Mouse (Mus musculus) olfactory bulb, adult 2 months (tissue): ENCODE measurements around the gene Tapt1.
"Not testable (repeated sequence)": the region's sequence is repeated elsewhere in the genome, so short reads cannot be mapped to it uniquely, and the experiment has no call there.

Source experiments
- CTCF ChIP-seq: fragments of 200-500 bp; IDR thresholded peaks from 2 replicates; pipeline ENCODE4 v1.5.1; 2012; ENCODE audit warnings: low read depth, mild to moderate bottlenecking, low read length, moderate library complexity; ENCODE audit not compliant: insufficient read depth
- POLR2A ChIP-seq: fragments of 200-500 bp; IDR thresholded peaks from 2 replicates; pipeline ENCODE4 v1.6.1; 2012; ENCODE audit warnings: mild to moderate bottlenecking, low read depth, low read length, moderate library complexity; ENCODE audit not compliant: insufficient read depth

DNA sequence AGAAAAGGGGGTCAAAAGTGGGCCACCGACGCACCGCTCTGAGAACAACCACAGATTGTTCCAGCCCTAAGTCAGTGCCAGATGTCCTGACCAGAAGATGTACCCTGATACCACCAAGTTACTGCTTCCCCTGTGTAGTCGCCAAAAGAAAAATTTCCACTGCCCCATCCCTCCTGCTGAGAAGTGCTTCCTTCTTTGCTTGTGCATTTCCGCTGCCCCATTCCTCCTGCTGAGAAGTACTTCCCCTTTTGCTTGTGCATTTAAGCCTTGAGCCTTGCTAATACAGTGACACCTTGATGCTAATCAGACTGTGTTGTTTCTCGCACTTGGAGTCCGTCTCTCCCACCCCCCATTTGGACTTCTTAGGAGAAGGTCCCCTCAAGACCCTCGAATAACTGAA lies 99.9 kb downstream of the Tapt1 start:
- TF ChIP-seq CTCF, POLR2A: not testable (repeated sequence)
